Mouse (Mus musculus) hindbrain, embryonic 12.5 days (tissue): ENCODE data around the gene Pi4k2b. TPM values are rescaled to one million over a fixed set of nuclear protein-coding genes. Genes with fewer than 3 reads are reported as not detected.

ENCODE experiments used
- ATAC-seq: fragments of 200-750 bp; cut with Nextera tagmentation; 2 replicates; pipeline ENCODE4 v1.8.0; 2017; ENCODE audit warnings: moderate TSS enrichment; ENCODE audit not compliant: low FRiP score
- H3K27ac ChIP-seq: fragments of 300-500 bp; sonication (generic); 2 replicates; pipeline ENCODE4 v1.5.1; 2016; ENCODE audit warnings: mild to moderate bottlenecking
- H3K27me3 ChIP-seq: fragments of 300-500 bp; sonication (generic); 2 replicates; pipeline ENCODE4 v1.6.1; 2016; ENCODE audit warnings: mild to moderate bottlenecking
- H3K36me3 ChIP-seq: fragments of 300-500 bp; sonication (generic); 2 replicates; pipeline ENCODE4 v1.6.1; 2016; ENCODE audit warnings: mild to moderate bottlenecking
- H3K4me1 ChIP-seq: fragments of 300-500 bp; sonication (generic); 2 replicates; pipeline ENCODE4 v1.6.1; 2016
- H3K4me2 ChIP-seq: fragments of 300-500 bp; sonication (generic); replicated peaks from 2 replicates; pipeline ENCODE4 v1.6.1; 2016; ENCODE audit warnings: mild to moderate bottlenecking
- H3K4me3 ChIP-seq: fragments of 300-500 bp; sonication (generic); 2 replicates; pipeline ENCODE4 v1.5.1; 2016; ENCODE audit warnings: mild to moderate bottlenecking
- H3K9ac ChIP-seq: fragments of 300-500 bp; sonication (generic); 2 replicates; pipeline ENCODE4 v1.6.1; 2016; ENCODE audit warnings: mild to moderate bottlenecking, moderate library complexity
- H3K9me3 ChIP-seq: fragments of 300-500 bp; sonication (generic); replicated peaks from 2 replicates; pipeline ENCODE4 v1.6.1; 2016; ENCODE audit warnings: mild to moderate bottlenecking
- WGBS: fragments of 180-500 bp; shearing (Covaris S2); methylation state at CpG from one replicate; pipeline ENCODE4 v1.1.7; 2016; 5-methylcytosine and 5-hydroxymethylcytosine counted together
- polyA plus RNA-seq: library from polyadenylated mRNA; unstranded; fragments of >200 nt; fragmentation: Nextera tagmentation; extraction: Ambion mirVana; gene quantifications from 2 replicates; pipeline ENCODE4 v1.2.1, GENCODE M21; 2016

Pi4k2b gene
- polyA plus RNA-seq, 1 experiment from 2014 or later = 18.9 TPM

DNA sequence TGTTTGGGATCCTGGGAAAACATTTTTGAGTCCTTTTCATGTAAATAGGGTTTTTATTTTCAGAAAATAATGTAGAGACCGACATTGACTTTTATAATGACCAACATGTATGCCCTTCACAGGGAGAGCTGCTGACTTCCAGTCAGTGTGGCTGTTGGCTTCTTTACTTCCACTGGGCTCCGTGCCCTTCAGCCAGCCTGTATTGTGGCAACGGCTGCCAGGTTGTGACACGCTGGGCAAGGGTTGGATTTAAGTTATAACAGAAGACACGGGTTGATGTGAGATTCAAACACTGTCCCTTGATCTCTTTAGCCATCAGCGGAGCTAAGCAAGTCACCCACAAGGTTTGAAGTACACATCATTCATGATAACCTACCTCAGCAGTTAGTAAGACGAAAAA, 77.3 kb downstream of the Pi4k2b start:
- Histone ChIP-seq H3K9me3 (no peaks in the 10 kb centered on the region), H3K4me2 (no peak overlapping the region), H3K4me3 (no peak overlapping the region), H3K4me1 (no peaks in the 10 kb centered on the region), H3K36me3 (peaks cover 11% of the 10 kb centered on the region; the same call in 1 of the 2 replicates), H3K27ac (no peak overlapping the region), H3K27me3 (no peaks in the 10 kb centered on the region), H3K9ac (no peak overlapping the region)
- WGBS = 91% methylated on average over 7 of the region's 7 CpGs
- no peak for ATAC-seq

Other genes with a start within 250 kb of the Pi4k2b start
- 1.8 and 1.9 TPM in 2 replicates for gene Lgi2, start 175.1 kb upstream of the Pi4k2b start, polyA plus RNA-seq
- 8.6 and 9.2 TPM in 2 replicates for gene Sepsecs, start 71.9 kb upstream of the Pi4k2b start, polyA plus RNA-seq
- 17.6 and 18.2 TPM in 2 replicates for gene Zcchc4, start 33.8 kb downstream of the Pi4k2b start, polyA plus RNA-seq
- 119 and 127 TPM in 2 replicates for gene Anapc4, start 92.4 kb downstream of the Pi4k2b start, polyA plus RNA-seq